Mouse (Mus musculus) thymus, adult 2 months (tissue): ENCODE data around the gene Fscn1.

Experiments
- CTCF ChIP-seq: fragments of 200-500 bp; IDR thresholded peaks from 2 replicates; pipeline ENCODE4 v1.5.1; 2012; ENCODE audit warnings: mild to moderate bottlenecking, control low read depth, low read length, moderate library complexity, borderline replicate concordance; ENCODE audit not compliant: control insufficient read depth, poor library complexity, insufficient read depth; ENCODE audit errors: extremely low read depth
- POLR2A ChIP-seq: fragments of 200-500 bp; IDR thresholded peaks from 2 replicates; pipeline ENCODE4 v1.6.1; 2012; ENCODE audit warnings: mild to moderate bottlenecking, low read length, control low read depth, moderate library complexity; ENCODE audit not compliant: control insufficient read depth, poor library complexity, insufficient read depth; ENCODE audit errors: extremely low read depth

GRCm38 (mm10) chr5:142928749-142929399 lies 31.3 kb upstream of the Fscn1 start:
- TF ChIP-seq CTCF: no peak
- TF ChIP-seq POLR2A: peak; percentile 57; the same call in 1 of the 2 replicates
